Mouse (Mus musculus): Measurements from ENCODE around the gene Zim1. TPM values are rescaled to one million over a fixed set of nuclear protein-coding genes. Genes with fewer than 3 reads are reported as not detected.
A peak's percentile ranks its signal among the peaks of the same experiment; 100 is the strongest.

Gene Zim1
- 1.3 and 1.4 TPM in 2 replicates for polyA plus RNA-seq (2015; fragmentation: Nextera tagmentation; extraction: Ambion mirVana)

GRCm38 (mm10) chr7:6696241-6697045 is at the start of gene Zim1:
Gene Zim1, minus strand, starts transcription at chr7:6696450.
- peak within 1 kb of the TSS; percentile 47 for H3K4me2 ChIP-seq
- no peaks in the 10 kb centered on the region for H3K9me3 ChIP-seq (replicated peaks)
- no peak within 1 kb of the TSS for H3K27ac ChIP-seq (replicated peaks)
- peak; percentile 90 for ATAC-seq (ENCODE audit: insufficient read depth)
- H3K36me3 ChIP-seq (replicated peaks): no peaks in the 10 kb centered on the region
- H3K27me3 ChIP-seq: no peaks in the 10 kb centered on the region
- WGBS (ENCODE audit: insufficient replicate concordance): 11% methylated on average over 32 of the region's 32 CpGs
- H3K4me1 ChIP-seq (replicated peaks): no peaks in the 10 kb centered on the region
- H3K9ac ChIP-seq: no peak within 1 kb of the TSS
- H3K4me3 ChIP-seq (replicated peaks): peak within 1 kb of the TSS; percentile 46

- Histone ChIP-seq H3K36me3 (replicated peaks) (no peaks in the 10 kb centered on the region), H3K27ac (replicated peaks) (no peak overlapping the region), H3K27me3 (no peaks in the 10 kb centered on the region), H3K4me2 (no peak overlapping the region), H3K4me3 (replicated peaks) (no peak overlapping the region), H3K4me1 (replicated peaks) (no peaks in the 10 kb centered on the region), H3K9ac (no peak overlapping the region), H3K9me3 (replicated peaks) (no peaks in the 10 kb centered on the region)
- 49% methylated on average over 10 of the region's 10 CpGs for WGBS (ENCODE audit: insufficient replicate concordance)
- ATAC-seq (ENCODE audit: insufficient read depth): no peak
Measured at GRCm38 (mm10) chr7:6744281-6744904, 48.1 kb upstream of the Zim1 start.

GRCm38 (mm10) chr7:6736060-6736459 is 39.8 kb upstream of the Zim1 start:
- 77% methylated on average over 1 of the region's 1 CpGs for WGBS (ENCODE audit: insufficient replicate concordance)
- Histone ChIP-seq H3K27me3 (peaks cover 6% of the 10 kb centered on the region), H3K36me3 (replicated peaks) (no peaks in the 10 kb centered on the region), H3K9ac (no peak overlapping the region), H3K27ac (replicated peaks) (no peak overlapping the region), H3K4me2 (no peak overlapping the region), H3K4me1 (replicated peaks) (no peaks in the 10 kb centered on the region), H3K4me3 (replicated peaks) (no peak overlapping the region), H3K9me3 (replicated peaks) (no peaks in the 10 kb centered on the region)
- no peak for ATAC-seq (ENCODE audit: insufficient read depth)

GRCm38 (mm10) chr7:6731930-6732329 is 35.7 kb upstream of the Zim1 start:
- peaks cover 20% of the 10 kb centered on the region for H3K27me3 ChIP-seq
- WGBS (ENCODE audit: insufficient replicate concordance): 46% methylated on average over 4 of the region's 4 CpGs
- H3K27ac ChIP-seq (replicated peaks): no peak overlapping the region
- H3K36me3 ChIP-seq (replicated peaks): no peaks in the 10 kb centered on the region
- H3K4me3 ChIP-seq (replicated peaks): peak overlapping the region; percentile 55
- H3K9ac ChIP-seq: no peak overlapping the region
- no peaks in the 10 kb centered on the region for H3K4me1 ChIP-seq (replicated peaks)
- no peak for ATAC-seq (ENCODE audit: insufficient read depth)
- peaks cover 6% of the 10 kb centered on the region; the same call in 1 of the 2 replicates for H3K9me3 ChIP-seq (replicated peaks)
- peak overlapping the region; percentile 29; the same call in 1 of the 2 replicates for H3K4me2 ChIP-seq

- WGBS (ENCODE audit: insufficient replicate concordance): 44% methylated on average over 3 of the region's 3 CpGs
- peak overlapping the region; percentile 29; the same call in 1 of the 2 replicates for H3K4me2 ChIP-seq
- H3K9ac ChIP-seq: no peak overlapping the region
- H3K4me1 ChIP-seq (replicated peaks): no peaks in the 10 kb centered on the region
- no peaks in the 10 kb centered on the region for H3K36me3 ChIP-seq (replicated peaks)
- peaks cover 6% of the 10 kb centered on the region; the same call in 1 of the 2 replicates for H3K9me3 ChIP-seq (replicated peaks)
- no peak overlapping the region for H3K27ac ChIP-seq (replicated peaks)
- H3K4me3 ChIP-seq (replicated peaks): peak overlapping the region; percentile 55
- ATAC-seq (ENCODE audit: insufficient read depth): no peak
- H3K27me3 ChIP-seq: peaks cover 20% of the 10 kb centered on the region
Measured at GRCm38 (mm10) chr7:6731373-6731772, 35.1 kb upstream of the Zim1 start.

- Histone ChIP-seq H3K4me3 (replicated peaks) (peak overlapping the region; percentile 55), H3K9ac (no peak overlapping the region), H3K9me3 (replicated peaks) (peaks cover 6% of the 10 kb centered on the region; the same call in 1 of the 2 replicates), H3K4me1 (replicated peaks) (no peaks in the 10 kb centered on the region), H3K27me3 (peaks cover 20% of the 10 kb centered on the region), H3K4me2 (peak overlapping the region; percentile 58), H3K36me3 (replicated peaks) (no peaks in the 10 kb centered on the region), H3K27ac (replicated peaks) (peak overlapping the region; percentile 38; the same call in 1 of the 2 replicates)
- WGBS (ENCODE audit: insufficient replicate concordance): 41% methylated on average over 15 of the region's 15 CpGs
- ATAC-seq (ENCODE audit: insufficient read depth): no peak
Measured at GRCm38 (mm10) chr7:6730801-6731200, 34.6 kb upstream of the Zim1 start.

- peak; percentile 29 for ATAC-seq (ENCODE audit: insufficient read depth)
- 44% methylated on average over 24 of the region's 24 CpGs for WGBS (ENCODE audit: insufficient replicate concordance)
- H3K9ac ChIP-seq: peak within 1 kb of the TSS; percentile 15; the same call in 1 of the 2 replicates
- H3K4me1 ChIP-seq (replicated peaks): no peaks in the 10 kb centered on the region
- H3K9me3 ChIP-seq (replicated peaks): peaks cover 6% of the 10 kb centered on the region; the same call in 1 of the 2 replicates
- H3K27ac ChIP-seq (replicated peaks): peak within 1 kb of the TSS; percentile 73
- peaks cover 3% of the 10 kb centered on the region; the same call in 1 of the 2 replicates for H3K36me3 ChIP-seq (replicated peaks)
- H3K4me2 ChIP-seq: peak within 1 kb of the TSS; percentile 58
- peaks cover 20% of the 10 kb centered on the region for H3K27me3 ChIP-seq
- H3K4me3 ChIP-seq (replicated peaks): peak within 1 kb of the TSS; percentile 55
Measured at GRCm38 (mm10) chr7:6730241-6730640, 34.0 kb upstream of the Zim1 start, which contains the start of the genes Peg3 and Usp29. Gene Peg3, minus strand, starts transcription at chr7:6730431. Gene Usp29, plus strand, starts transcription at chr7:6730578.

- no peaks in the 10 kb centered on the region for H3K4me1 ChIP-seq (replicated peaks)
- H3K36me3 ChIP-seq (replicated peaks): peaks cover 6% of the 10 kb centered on the region; the same call in 1 of the 2 replicates
- peak overlapping the region; percentile 58 for H3K4me2 ChIP-seq
- peak overlapping the region; percentile 73 for H3K27ac ChIP-seq (replicated peaks)
- peak; percentile 30 for ATAC-seq (ENCODE audit: insufficient read depth)
- peak overlapping the region; percentile 15; the same call in 1 of the 2 replicates for H3K9ac ChIP-seq
- H3K4me3 ChIP-seq (replicated peaks): peak overlapping the region; percentile 55
- H3K9me3 ChIP-seq (replicated peaks): peaks cover 6% of the 10 kb centered on the region; the same call in 1 of the 2 replicates
- 42% methylated on average over 37 of the region's 37 CpGs for WGBS (ENCODE audit: insufficient replicate concordance)
- H3K27me3 ChIP-seq: peaks cover 20% of the 10 kb centered on the region
Measured at GRCm38 (mm10) chr7:6729061-6729817, 33.0 kb upstream of the Zim1 start.

GRCm38 (mm10) chr7:6728263-6728931 is 32.1 kb upstream of the Zim1 start:
- Histone ChIP-seq H3K4me2 (peak overlapping the region; percentile 58), H3K27me3 (peaks cover 20% of the 10 kb centered on the region), H3K9me3 (replicated peaks) (peaks cover 6% of the 10 kb centered on the region; the same call in 1 of the 2 replicates), H3K27ac (replicated peaks) (peak overlapping the region; percentile 73), H3K4me1 (replicated peaks) (no peaks in the 10 kb centered on the region), H3K4me3 (replicated peaks) (peak overlapping the region; percentile 55), H3K36me3 (replicated peaks) (peaks cover 6% of the 10 kb centered on the region; the same call in 1 of the 2 replicates), H3K9ac (no peak overlapping the region)
- ATAC-seq (ENCODE audit: insufficient read depth): peak; percentile 78
- WGBS (ENCODE audit: insufficient replicate concordance): 37% methylated on average over 19 of the region's 19 CpGs
